In genomic region chr2:30686359-30686758, GRCm38 (mm10) we compare ENCODE assay signal across 11 mouse cellular contexts.
DNase-seq lines count a peak whose midpoint lies in the region; ATAC-seq and TF ChIP-seq lines count a peak whose summit lies in the region.
"Had no signal": no experiment of that assay in that cellular context is flagged by ENCODE, and none has a peak within 500 bp of the region (broad histone marks: within the 10 kb centered on the region; RNA-seq: fewer than 3 reads in every experiment).

No protein-coding gene starts in this region.

- no peaks in the 10 kb centered on the region for H3K27me3 ChIP-seq in kidney, embryonic 15.5 days
- H3K27me3 ChIP-seq in forebrain, embryonic 13.5 days = no peaks in the 10 kb centered on the region
- H3K27me3 ChIP-seq in hindbrain, embryonic 16.5 days (replicated peaks; ENCODE audit: control insufficient read depth, insufficient read depth, low read length) = no peaks in the 10 kb centered on the region
- no peaks in the 10 kb centered on the region for H3K27me3 ChIP-seq in midbrain, postnatal 0 days (ENCODE audit: insufficient read depth, low read length)

- H3K27ac ChIP-seq in kidney, embryonic 15.5 days = peak overlapping the region; percentile 90
- peak overlapping the region; percentile 93 for H3K27ac ChIP-seq in forebrain, embryonic 13.5 days
- peak overlapping the region; percentile 36 for H3K27ac ChIP-seq in hindbrain, embryonic 16.5 days (ENCODE audit: low read depth, low read length)
- H3K27ac ChIP-seq in midbrain, postnatal 0 days (ENCODE audit: low read depth, low read length) = peak overlapping the region; percentile 75; the same call in 1 of the 2 replicates

- 70% methylated on average over 6 of the region's 6 CpGs for WGBS in kidney, embryonic 15.5 days
- 69% methylated on average over 6 of the region's 6 CpGs for WGBS in forebrain, embryonic 13.5 days
- WGBS in hindbrain, embryonic 16.5 days = 62% methylated on average over 6 of the region's 6 CpGs
- WGBS in midbrain, postnatal 0 days = 67% methylated on average over 6 of the region's 6 CpGs

- no peak for TF ChIP-seq CTCF in midbrain, postnatal 0 days (IDR thresholded peaks at IDR 0.05)

- ATAC-seq in kidney, embryonic 15.5 days (replicated peaks; ENCODE audit: low FRiP score) = no peak
- no peak for ATAC-seq in forebrain, embryonic 13.5 days
- ATAC-seq in hindbrain, embryonic 16.5 days = no peak
- ATAC-seq in midbrain, postnatal 0 days (ENCODE audit: low FRiP score) = no peak

- no peak overlapping the region for H3K4me2 ChIP-seq in kidney, embryonic 15.5 days
- no peak overlapping the region for H3K4me2 ChIP-seq in forebrain, embryonic 13.5 days
- H3K4me2 ChIP-seq in hindbrain, embryonic 16.5 days (ENCODE audit: low read length) = no peak overlapping the region
- H3K4me2 ChIP-seq in midbrain, postnatal 0 days (ENCODE audit: low read depth, low read length, poor library complexity, severe bottlenecking) = no peak overlapping the region

- H3K4me1 ChIP-seq in kidney, embryonic 15.5 days = peaks cover 79% of the 10 kb centered on the region
- peaks cover 65% of the 10 kb centered on the region for H3K4me1 ChIP-seq in forebrain, embryonic 13.5 days
- peaks cover 26% of the 10 kb centered on the region for H3K4me1 ChIP-seq in hindbrain, embryonic 16.5 days (ENCODE audit: control insufficient read depth, insufficient read depth, low read depth, low read length)
- H3K4me1 ChIP-seq in midbrain, postnatal 0 days (ENCODE audit: insufficient read depth, low read length) = peaks cover 12% of the 10 kb centered on the region

- no peak overlapping the region for H3K9ac ChIP-seq in kidney, embryonic 15.5 days
- H3K9ac ChIP-seq in forebrain, embryonic 13.5 days = 0 out of 2 replicates have a peak overlapping the region, but pooled peaks have one; percentile 53
- peak overlapping the region; percentile 55; the same call in 1 of the 2 replicates for H3K9ac ChIP-seq in hindbrain, embryonic 16.5 days (ENCODE audit: low read depth, low read length)
- H3K9ac ChIP-seq in midbrain, postnatal 0 days (replicated peaks; ENCODE audit: low read length, poor library complexity, severe bottlenecking) = no peak overlapping the region

- no peak for DNase-seq in kidney, postnatal 25 days
- no peak for DNase-seq in midbrain, postnatal 0 days (ENCODE audit: low spot score)
- no peak for DNase-seq in adrenal gland, adult 8-10 months
- no peak for DNase-seq in right cerebral cortex, postnatal 14 days
- DNase-seq: adrenal gland, postnatal 36 days; right cerebral cortex, postnatal 4 days; thymus, postnatal 36 days had no signal

- H3K36me3 ChIP-seq in kidney, embryonic 15.5 days = no peaks in the 10 kb centered on the region
- H3K36me3 ChIP-seq in forebrain, embryonic 13.5 days (ENCODE audit: poor library complexity, severe bottlenecking) = no peaks in the 10 kb centered on the region
- H3K36me3 ChIP-seq in hindbrain, embryonic 16.5 days (ENCODE audit: control insufficient read depth, insufficient read depth, low read length) = no peaks in the 10 kb centered on the region
- no peaks in the 10 kb centered on the region for H3K36me3 ChIP-seq in midbrain, postnatal 0 days (ENCODE audit: insufficient read depth, low read length)
- H3K36me3 ChIP-seq: G1E had no signal

- H3K4me3 ChIP-seq in kidney, embryonic 15.5 days (replicated peaks) = no peak overlapping the region
- H3K4me3 ChIP-seq in forebrain, embryonic 13.5 days = no peak overlapping the region
- H3K4me3 ChIP-seq in hindbrain, embryonic 16.5 days (ENCODE audit: low read length) = no peak overlapping the region
- H3K4me3 ChIP-seq in midbrain, postnatal 0 days (ENCODE audit: low read depth, low read length) = no peak overlapping the region

- no peaks in the 10 kb centered on the region for H3K9me3 ChIP-seq in kidney, embryonic 15.5 days (replicated peaks)
- no peaks in the 10 kb centered on the region for H3K9me3 ChIP-seq in forebrain, embryonic 13.5 days (replicated peaks)
- no peaks in the 10 kb centered on the region for H3K9me3 ChIP-seq in hindbrain, embryonic 16.5 days (ENCODE audit: control insufficient read depth, low read length)
- H3K9me3 ChIP-seq in midbrain, postnatal 0 days (ENCODE audit: low read length) = no peaks in the 10 kb centered on the region
- H3K9me3 ChIP-seq: G1E had no signal

Comparison
In these comparisons a context has a peak if more than half of its experiments do, and no peak if none do; other contexts are left out.
1. H3K27ac ChIP-seq: peak in every context shown above with its lines; median percentile 93 in forebrain, embryonic 13.5 days; 90 in kidney, embryonic 15.5 days; 75 in midbrain, postnatal 0 days; 36 in hindbrain, embryonic 16.5 days.
2. H3K9ac ChIP-seq: peak in forebrain, embryonic 13.5 days (single experiment) and hindbrain, embryonic 16.5 days (single experiment); none in kidney, embryonic 15.5 days (single experiment) and midbrain, postnatal 0 days (single experiment).